8 mouse cellular contexts compared by ENCODE assay signal in the genomic region with DNA sequence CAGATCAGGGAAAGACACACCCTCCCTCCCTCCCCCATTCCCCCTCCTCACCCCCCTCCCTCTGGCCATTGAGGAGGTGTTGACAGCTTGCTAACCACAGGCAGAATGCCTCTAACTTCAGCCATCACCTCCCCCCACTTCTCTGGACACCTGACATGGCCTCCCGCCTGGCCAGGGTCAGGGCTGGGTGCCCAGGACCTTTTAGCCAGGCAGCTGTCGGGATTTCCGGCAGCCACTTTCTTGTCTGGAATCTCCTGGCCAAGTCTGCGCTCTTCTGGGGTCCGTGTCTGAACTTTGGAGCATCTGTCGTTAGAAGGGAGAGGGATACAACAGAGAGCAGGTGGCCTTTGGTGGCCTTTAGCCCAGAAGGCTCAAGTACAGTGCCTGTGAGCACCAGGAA. TPM values are rescaled to one million over a fixed set of nuclear protein-coding genes. Genes with fewer than 3 reads are reported as not detected.
A peak's percentile ranks its signal among the peaks of the same experiment; 100 is the strongest.
DNase-seq lines count a peak whose midpoint lies in the region; ATAC-seq and TF ChIP-seq lines count a peak whose summit lies in the region.

No protein-coding gene starts in this region.

- intact Hi-C loops in left cerebral cortex, adult 2 months (cut with DNase I): no loop called here
- intact Hi-C loops in left cerebral cortex, postnatal 36 days (cut with DNase I): no loop called here

- H3K4me1 ChIP-seq in liver, postnatal 0 days (ENCODE audit: insufficient read depth): peaks cover 28% of the 10 kb centered on the region

- no peak overlapping the region for H3K9ac ChIP-seq in liver, postnatal 0 days (replicated peaks)

- H3K4me3 ChIP-seq in left cerebral cortex, adult 2 months: no peak overlapping the region
- no peak overlapping the region for H3K4me3 ChIP-seq in liver, postnatal 0 days (ENCODE audit: low read depth, low read length)

- H3K9me3 ChIP-seq in liver, postnatal 0 days (ENCODE audit: low read length): no peaks in the 10 kb centered on the region

- WGBS in liver, postnatal 0 days (ENCODE audit: insufficient replicate concordance): 50% methylated on average over 6 of the region's 6 CpGs

- no peak for TF ChIP-seq EP300 in liver, postnatal 0 days (IDR thresholded peaks at IDR 0.05; ENCODE audit: low read depth)

- H3K27ac ChIP-seq in left cerebral cortex, adult 2 months: 0 out of 2 replicates have a peak overlapping the region, but pooled peaks have one; percentile 28
- no peak overlapping the region for H3K27ac ChIP-seq in liver, postnatal 0 days (ENCODE audit: low read depth)

- no peaks in the 10 kb centered on the region for H3K36me3 ChIP-seq in liver, postnatal 0 days (replicated peaks; ENCODE audit: insufficient read depth, low read length)

- no peak for DNase-seq in left cerebral cortex, adult 2 months (ENCODE audit: extremely low spot score in 1 of 2, low spot score in 2 of 2)
- DNase-seq in left cerebral cortex, postnatal 36 days (ENCODE audit: low spot score in 2 of 2): no peak
- DNase-seq in gastrocnemius, postnatal 10 days: peak; percentile 71
- peak; percentile 43 for DNase-seq in kidney, adult 11 months
- DNase-seq in lung, postnatal 10 days: peak; percentile 89
- DNase-seq in ovary, adult 18-20 months (ENCODE audit: low spot score): no peak
- no peak for DNase-seq in liver, postnatal 0 days

- TF ChIP-seq CTCF in left cerebral cortex, adult 2 months (IDR thresholded peaks at IDR 0.05): no peak
- TF ChIP-seq CTCF in liver, postnatal 0 days (IDR thresholded peaks at IDR 0.05; ENCODE audit: low read depth): no peak

- no peak for ATAC-seq in activated CD4-positive, CD25-positive, alpha-beta regulatory T cell, adult 4 months
- ATAC-seq in liver, postnatal 0 days: no peak

- no peaks in the 10 kb centered on the region for H3K27me3 ChIP-seq in liver, postnatal 0 days (ENCODE audit: insufficient read depth, low read length)

- H3K4me2 ChIP-seq in liver, postnatal 0 days (ENCODE audit: low read depth, low read length): no peak overlapping the region

RNA-seq across cellular contexts. Expression of gene Rpl29, which starts 24.0 kb away (rescaled TPM):
- 100 to 1,000 TPM; 273 to 308 TPM for total RNA-seq in left cerebral cortex, adult 2 months (2021)
- 100 to 1,000 TPM; 278 to 331 TPM for total RNA-seq in left cerebral cortex, postnatal 36 days (2021)
- total RNA-seq in gastrocnemius, postnatal 10 days (2021): 100 to 1,000 TPM; 456 to 462 TPM
- polyA plus RNA-seq in activated CD4-positive, CD25-positive, alpha-beta regulatory T cell, adult 4 months (2017; shearing (Covaris generic)): 1,000 to 10,000 TPM; 1,290 to 1,880 TPM
- 483 and 486 TPM in 2 replicates for polyA plus RNA-seq in liver, postnatal 0 days (2015; fragmentation: Nextera tagmentation; extraction: Ambion mirVana)

RNA-seq across cellular contexts. Expression of gene Acy1, which starts 32.8 kb away (rescaled TPM):
- 10 to 100 TPM; 16.0 to 18.7 TPM for total RNA-seq in left cerebral cortex, adult 2 months (2021)
- total RNA-seq in left cerebral cortex, postnatal 36 days (2021): 10 to 100 TPM; 15.4 to 16.0 TPM
- 10 to 100 TPM; 12.3 to 12.5 TPM for total RNA-seq in gastrocnemius, postnatal 10 days (2021)
- polyA plus RNA-seq in activated CD4-positive, CD25-positive, alpha-beta regulatory T cell, adult 4 months (2017; shearing (Covaris generic)): 1 to 10 TPM; 9.3 to 10.0 TPM
- 30.4 and 38.7 TPM in 2 replicates for polyA plus RNA-seq in liver, postnatal 0 days (2015; fragmentation: Nextera tagmentation; extraction: Ambion mirVana)

RNA-seq across cellular contexts. Expression of gene Dusp7, which starts 36.8 kb away (rescaled TPM):
- 100 to 1,000 TPM; 105 to 115 TPM for total RNA-seq in left cerebral cortex, adult 2 months (2021)
- total RNA-seq in left cerebral cortex, postnatal 36 days (2021): 100 to 1,000 TPM; 103 to 118 TPM
- 10 to 100 TPM; 16.0 to 19.9 TPM for total RNA-seq in gastrocnemius, postnatal 10 days (2021)
- polyA plus RNA-seq in activated CD4-positive, CD25-positive, alpha-beta regulatory T cell, adult 4 months (2017; shearing (Covaris generic)): 10 to 100 TPM; 16.7 to 20.0 TPM
- polyA plus RNA-seq in liver, postnatal 0 days (2015; fragmentation: Nextera tagmentation; extraction: Ambion mirVana): 3.4 TPM in 2 replicates

RNA-seq across cellular contexts. Expression of gene Abhd14b, which starts 42.0 kb away (rescaled TPM):
- total RNA-seq in left cerebral cortex, adult 2 months (2021): 10 to 100 TPM; 12.2 to 14.1 TPM
- 10 to 100 TPM in 1 of 2 experiments, 1 to 10 TPM in 1; 8.8 to 11.4 TPM for total RNA-seq in left cerebral cortex, postnatal 36 days (2021)
- total RNA-seq in gastrocnemius, postnatal 10 days (2021): 1 to 10 TPM; 6.3 to 7.5 TPM
- polyA plus RNA-seq in activated CD4-positive, CD25-positive, alpha-beta regulatory T cell, adult 4 months (2017; shearing (Covaris generic)): 10 to 100 TPM in 1 of 2 experiments, 1 to 10 TPM in 1; 8.1 to 10.1 TPM
- 41.4 and 47.9 TPM in 2 replicates for polyA plus RNA-seq in liver, postnatal 0 days (2015; fragmentation: Nextera tagmentation; extraction: Ambion mirVana)

RNA-seq across cellular contexts. Expression of gene Abhd14a, which starts 42.2 kb away (rescaled TPM):
- total RNA-seq in left cerebral cortex, adult 2 months (2021): 10 to 100 TPM; 38.4 to 38.6 TPM
- total RNA-seq in left cerebral cortex, postnatal 36 days (2021): 10 to 100 TPM; 36.8 to 38.3 TPM
- 10 to 100 TPM; 13.5 to 15.3 TPM for total RNA-seq in gastrocnemius, postnatal 10 days (2021)
- polyA plus RNA-seq in activated CD4-positive, CD25-positive, alpha-beta regulatory T cell, adult 4 months (2017; shearing (Covaris generic)): 10 to 100 TPM; 12.7 to 13.0 TPM
- polyA plus RNA-seq in liver, postnatal 0 days (2015; fragmentation: Nextera tagmentation; extraction: Ambion mirVana): 15.8 and 16.2 TPM in 2 replicates

Comparison
In these comparisons a context has a peak if more than half of its experiments do, and no peak if none do; other contexts are left out.
1. DNase-seq: peak in gastrocnemius, postnatal 10 days (single experiment), kidney, adult 11 months (single experiment) and lung, postnatal 10 days (single experiment); none in left cerebral cortex, adult 2 months (0 of 2), left cerebral cortex, postnatal 36 days (0 of 2), ovary, adult 18-20 months (single experiment) and liver, postnatal 0 days (single experiment).
2. RNA of gene Dusp7, which starts 36.8 kb away (total RNA-seq): 103 to 118 TPM in left cerebral cortex, postnatal 36 days and 105 to 115 TPM in left cerebral cortex, adult 2 months; 16.0 to 19.9 TPM in gastrocnemius, postnatal 10 days; every median in the first group is over 4 times any median in the second.